In the genomic region with DNA sequence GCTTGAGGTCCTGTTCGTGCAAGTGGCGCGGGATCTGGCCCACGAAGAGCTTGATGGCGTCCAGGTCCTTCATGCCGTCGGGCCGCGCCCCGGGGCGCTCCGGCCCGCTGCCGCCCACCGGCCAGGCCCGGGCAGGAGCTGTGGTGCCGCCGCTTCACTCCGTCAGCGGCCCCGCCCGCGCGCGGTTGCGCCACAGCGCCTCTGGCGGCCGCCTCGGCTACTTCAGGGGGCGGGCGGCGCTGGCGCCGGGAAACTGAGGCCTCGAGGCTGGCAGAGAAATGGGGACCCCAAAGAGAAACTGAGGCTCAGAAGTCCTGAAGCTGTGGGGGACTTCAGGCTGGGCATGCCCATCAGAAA, we compare ENCODE assay signal across 8 mouse cellular contexts. TPM values are rescaled to one million over a fixed set of nuclear protein-coding genes. Genes with fewer than 3 reads are reported as not detected.
DNase-seq lines count a peak whose midpoint lies in the region; ATAC-seq and TF ChIP-seq lines count a peak whose summit lies in the region.

A gene (minus strand): TSS at position 177 of the 357 bp plus-strand sequence.

- H3K36me3 ChIP-seq in embryonic facial prominence, embryonic 12.5 days, result peaks cover 14% of the 10 kb centered on the region

- intact Hi-C loops in gastrocnemius, postnatal 14 days (cut with DNase I; ENCODE audit: low total_unique reads), result no loop called here
- intact Hi-C loops in heart, postnatal 36 days (cut with DNase I), result no loop called here
- intact Hi-C loops in left cerebral cortex, adult 2 months (cut with DNase I), result no loop called here

- ATAC-seq in activated CD4-positive, CD25-positive, alpha-beta regulatory T cell, adult 4 months, result peak; percentile 66
- ATAC-seq in embryonic facial prominence, embryonic 12.5 days (ENCODE audit: insufficient number of reproducible peaks, insufficient read depth, low FRiP score, low TSS enrichment), result no peak

- H3K4me1 ChIP-seq in embryonic facial prominence, embryonic 12.5 days, result peaks cover 4% of the 10 kb centered on the region; the same call in 1 of the 2 replicates

- H3K27me3 ChIP-seq in embryonic facial prominence, embryonic 12.5 days, result peaks cover 36% of the 10 kb centered on the region

- peak; percentile 44 for DNase-seq in gastrocnemius, postnatal 25 days
- DNase-seq in gastrocnemius, postnatal 14 days, result no peak
- peak; percentile 71 to 74 for DNase-seq in heart, postnatal 36 days
- peak; percentile 78 to 86 for DNase-seq in left cerebral cortex, adult 2 months (ENCODE audit: extremely low spot score in 1 of 2, low spot score in 2 of 2)
- DNase-seq in lung, postnatal 25 days (ENCODE audit: low spot score), result peak; percentile 24
- peak; percentile 68 to 74 for DNase-seq in right cerebral cortex, adult 2 months (ENCODE audit: low spot score in 2 of 2)

- WGBS in embryonic facial prominence, embryonic 12.5 days, result under 1% methylated on average over 36 of the region's 36 CpGs

- peak; percentile 86 for TF ChIP-seq CTCF in left cerebral cortex, adult 2 months (IDR thresholded peaks at IDR 0.05)

- peak within 1 kb of the TSS; percentile 78 for H3K4me2 ChIP-seq in embryonic facial prominence, embryonic 12.5 days (replicated peaks)

- H3K9me3 ChIP-seq in embryonic facial prominence, embryonic 12.5 days, result no peaks in the 10 kb centered on the region

- H3K9ac ChIP-seq in embryonic facial prominence, embryonic 12.5 days, result peak within 1 kb of the TSS; percentile 53

- H3K4me3 ChIP-seq in embryonic facial prominence, embryonic 12.5 days, result peak within 1 kb of the TSS; percentile 46
- H3K4me3 ChIP-seq in left cerebral cortex, adult 2 months, result peak within 1 kb of the TSS; percentile 82

- no peak within 1 kb of the TSS for H3K27ac ChIP-seq in embryonic facial prominence, embryonic 12.5 days
- peak within 1 kb of the TSS; percentile 98 for H3K27ac ChIP-seq in left cerebral cortex, adult 2 months

RNA-seq across cellular contexts. Expression of the gene that starts here (rescaled TPM):
- total RNA-seq in gastrocnemius, postnatal 25 days (2021), result under 1 TPM in 1 of 2 experiments, not detected in 1; 0.24 TPM
- under 1 TPM; 0.09 to 0.23 TPM for total RNA-seq in gastrocnemius, postnatal 14 days (2021)
- polyA plus RNA-seq in activated CD4-positive, CD25-positive, alpha-beta regulatory T cell, adult 4 months (2017; shearing (Covaris generic)), result 1 to 10 TPM in 1 of 2 experiments, under 1 TPM in 1; 0.44 to 1.5 TPM
- 2.7 and 3.6 TPM in 2 replicates for polyA plus RNA-seq in embryonic facial prominence, embryonic 12.5 days (2016; fragmentation: Nextera tagmentation; extraction: Ambion mirVana)
- under 1 TPM in 1 of 2 experiments, not detected in 1; 0.24 TPM for total RNA-seq in heart, postnatal 36 days (2021)
- total RNA-seq in left cerebral cortex, adult 2 months (2021), result 100 to 1,000 TPM; 284 to 288 TPM

Comparison
In these comparisons a context has a peak if more than half of its experiments do, and no peak if none do; other contexts are left out.
1. RNA of the gene that starts here (total RNA-seq): 284 to 288 TPM in left cerebral cortex, adult 2 months; 0.24 TPM in heart, postnatal 36 days, 0.24 TPM in gastrocnemius, postnatal 25 days and 0.09 to 0.23 TPM in gastrocnemius, postnatal 14 days; every median in the first group is over 100 times any median in the second.
2. Peak in DNase-seq in gastrocnemius, postnatal 25 days; RNA of the gene not detected or under 1 TPM.
3. Peak in DNase-seq in heart, postnatal 36 days; RNA of the gene not detected or under 1 TPM.